Mouse (Mus musculus) embryonic facial prominence, embryonic 15.5 days (tissue): ENCODE measurements at regions not wholly inside any gene's neighbourhood (a gene's known extent, or its start where the extent isn't known, plus 50 kb on each side); places are given as distances from the start of the nearest gene placed in this dataset.

ENCODE experiments used
- ATAC-seq: fragments of 200-750 bp; cut with Nextera tagmentation; 2 replicates; pipeline ENCODE4 v1.8.0; 2017; ENCODE audit warnings: low read depth, moderate TSS enrichment; ENCODE audit not compliant: insufficient number of reproducible peaks, low FRiP score, low TSS enrichment
- H3K27ac ChIP-seq: fragments of 300-500 bp; sonication (generic); replicated peaks from 2 replicates; pipeline ENCODE4 v1.5.1; 2015; ENCODE audit warnings: mild to moderate bottlenecking, inconsistent platforms
- H3K27me3 ChIP-seq: fragments of 300-500 bp; sonication (generic); 2 replicates; pipeline ENCODE4 v1.6.1; 2015; ENCODE audit warnings: inconsistent platforms
- H3K36me3 ChIP-seq: fragments of 300-500 bp; sonication (generic); 2 replicates; pipeline ENCODE4 v1.6.1; 2015; ENCODE audit warnings: mild to moderate bottlenecking, inconsistent platforms
- H3K4me1 ChIP-seq: fragments of 300-500 bp; sonication (generic); 2 replicates; pipeline ENCODE4 v1.6.1; 2015; ENCODE audit warnings: inconsistent platforms
- H3K4me2 ChIP-seq: fragments of 300-500 bp; sonication (generic); replicated peaks from 2 replicates; pipeline ENCODE4 v1.6.1; 2015; ENCODE audit warnings: mild to moderate bottlenecking, inconsistent platforms
- H3K4me3 ChIP-seq: fragments of 300-500 bp; sonication (generic); replicated peaks from 2 replicates; pipeline ENCODE4 v1.5.1; 2015; ENCODE audit warnings: mild to moderate bottlenecking, inconsistent platforms
- H3K9ac ChIP-seq: fragments of 300-500 bp; sonication (generic); 2 replicates; pipeline ENCODE4 v1.6.1; 2015; ENCODE audit warnings: inconsistent platforms
- H3K9me3 ChIP-seq: fragments of 300-500 bp; sonication (generic); replicated peaks from 2 replicates; pipeline ENCODE4 v1.6.1; 2016; ENCODE audit warnings: inconsistent platforms
- WGBS: fragments of 180-500 bp; shearing (Covaris S2); methylation state at CpG from one replicate; pipeline ENCODE4 v1.1.7; 2015; 5-methylcytosine and 5-hydroxymethylcytosine counted together

DNA sequence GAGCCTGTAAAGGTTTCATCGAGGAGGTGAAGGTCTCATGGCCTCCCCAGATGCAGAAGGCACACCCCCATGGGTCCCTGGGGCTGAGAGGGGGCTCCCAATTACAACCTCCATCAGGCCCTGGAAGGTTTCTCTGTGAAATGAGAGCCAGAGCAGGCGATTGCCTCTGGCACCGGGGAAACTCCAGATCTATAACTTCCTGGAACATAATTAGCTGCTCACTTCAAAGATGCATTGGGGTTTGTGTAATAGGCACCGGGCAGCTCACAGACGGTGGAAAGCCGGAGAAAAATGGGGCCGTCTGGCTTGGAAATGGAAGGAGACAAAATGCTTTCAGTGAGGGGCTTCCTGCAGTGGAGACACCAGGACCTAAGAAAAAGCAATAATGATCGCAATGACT is 151.2 kb upstream of the Mvb12b start:
- no peak overlapping the region for H3K27ac ChIP-seq
- ATAC-seq, result no peak

DNA sequence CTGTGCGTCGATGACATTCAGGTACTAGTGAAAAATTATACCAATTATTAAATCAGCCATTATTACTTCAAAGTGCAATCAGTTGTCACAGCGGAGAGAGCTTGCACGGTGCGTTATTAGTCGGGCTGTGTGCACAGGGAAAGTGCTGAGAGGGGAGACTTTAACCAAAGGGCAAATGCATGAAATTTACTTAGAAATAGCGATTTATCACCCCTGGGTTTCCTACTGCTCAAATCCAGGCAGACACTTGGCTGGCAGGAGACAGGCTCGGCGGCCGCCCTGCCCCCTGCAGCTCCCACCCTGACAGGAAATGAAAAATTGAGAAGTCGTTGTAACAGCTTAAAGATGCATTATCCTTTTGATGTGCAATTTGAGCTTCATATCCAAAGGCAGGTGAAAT is 145.5 kb upstream of the Mvb12b start:
- Histone ChIP-seq H3K9me3 (no peaks in the 10 kb centered on the region), H3K27ac (no peak overlapping the region), H3K9ac (no peak overlapping the region), H3K4me3 (no peak overlapping the region), H3K4me2 (no peak overlapping the region), H3K4me1 (peaks cover 15% of the 10 kb centered on the region; the same call in 1 of the 2 replicates), H3K36me3 (no peaks in the 10 kb centered on the region), H3K27me3 (no peaks in the 10 kb centered on the region; the same call in 1 of the 2 replicates)
- 24% methylated on average over 11 of the region's 11 CpGs for WGBS
- no peak for ATAC-seq

More for the DNA sequence above, 151.2 kb upstream of the Mvb12b start:
- H3K36me3 ChIP-seq, result no peaks in the 10 kb centered on the region
- no peak overlapping the region for H3K4me3 ChIP-seq
- H3K9ac ChIP-seq, result no peak overlapping the region
- H3K9me3 ChIP-seq, result no peaks in the 10 kb centered on the region
- WGBS, result 18% methylated on average over 8 of the region's 8 CpGs
- H3K4me2 ChIP-seq, result no peak overlapping the region
- no peaks in the 10 kb centered on the region for H3K27me3 ChIP-seq
- no peaks in the 10 kb centered on the region for H3K4me1 ChIP-seq

DNA sequence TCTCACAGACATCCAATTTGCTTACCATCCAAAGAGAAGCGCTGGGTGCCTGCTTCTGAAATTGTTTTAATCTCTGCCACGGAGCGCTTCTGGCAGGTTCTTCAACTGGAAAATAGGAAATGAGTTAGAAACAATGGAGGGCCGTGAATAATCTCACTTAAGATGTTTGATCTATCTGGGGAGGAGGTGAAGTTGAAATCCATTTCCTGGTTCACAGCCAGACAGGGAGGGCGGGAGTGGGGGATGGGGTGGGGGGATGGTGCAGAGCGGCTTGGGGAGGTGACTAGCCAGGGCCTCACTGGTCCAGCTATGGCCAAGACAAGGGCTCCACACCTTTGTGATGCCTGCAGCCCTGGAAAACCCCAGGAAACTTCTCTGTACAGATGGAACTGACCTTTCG is 143.7 kb upstream of the Mvb12b start:
- H3K9me3 ChIP-seq, result no peaks in the 10 kb centered on the region
- no peak overlapping the region for H3K4me2 ChIP-seq
- H3K27me3 ChIP-seq, result no peaks in the 10 kb centered on the region; the same call in 1 of the 2 replicates
- H3K36me3 ChIP-seq, result no peaks in the 10 kb centered on the region
- H3K4me3 ChIP-seq, result no peak overlapping the region
- no peak for ATAC-seq
- WGBS, result 24% methylated on average over 7 of the region's 7 CpGs
- H3K9ac ChIP-seq, result no peak overlapping the region
- peaks cover 22% of the 10 kb centered on the region; the same call in 1 of the 2 replicates for H3K4me1 ChIP-seq
- no peak overlapping the region for H3K27ac ChIP-seq

DNA sequence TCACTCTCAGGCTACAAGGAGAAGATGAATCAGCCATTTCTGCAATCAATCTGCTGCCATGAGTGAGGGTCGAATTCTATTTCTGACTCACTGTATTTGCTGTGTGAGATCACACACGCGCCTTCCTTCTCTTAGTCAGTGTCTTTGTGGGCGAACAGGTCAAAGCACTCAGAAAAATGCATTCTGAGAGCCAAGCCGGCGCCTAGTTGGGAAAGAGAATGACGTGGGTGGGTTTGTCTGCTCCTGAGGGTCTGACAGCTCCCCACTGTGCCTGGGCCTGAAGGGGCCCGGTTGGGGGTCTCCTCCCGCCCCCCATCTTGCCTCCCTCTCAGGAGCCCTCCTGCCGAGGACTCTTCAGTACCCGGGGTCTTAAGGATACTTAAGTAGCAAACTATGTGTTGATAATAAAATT is 143.3 kb upstream of the Mvb12b start:
- Histone ChIP-seq H3K9me3 (no peaks in the 10 kb centered on the region), H3K9ac (no peak overlapping the region), H3K4me1 (peaks cover 22% of the 10 kb centered on the region; the same call in 1 of the 2 replicates), H3K27me3 (no peaks in the 10 kb centered on the region; the same call in 1 of the 2 replicates), H3K4me3 (no peak overlapping the region), H3K4me2 (no peak overlapping the region), H3K36me3 (no peaks in the 10 kb centered on the region), H3K27ac (no peak overlapping the region)
- ATAC-seq, result no peak
- WGBS, result 15% methylated on average over 11 of the region's 11 CpGs

DNA sequence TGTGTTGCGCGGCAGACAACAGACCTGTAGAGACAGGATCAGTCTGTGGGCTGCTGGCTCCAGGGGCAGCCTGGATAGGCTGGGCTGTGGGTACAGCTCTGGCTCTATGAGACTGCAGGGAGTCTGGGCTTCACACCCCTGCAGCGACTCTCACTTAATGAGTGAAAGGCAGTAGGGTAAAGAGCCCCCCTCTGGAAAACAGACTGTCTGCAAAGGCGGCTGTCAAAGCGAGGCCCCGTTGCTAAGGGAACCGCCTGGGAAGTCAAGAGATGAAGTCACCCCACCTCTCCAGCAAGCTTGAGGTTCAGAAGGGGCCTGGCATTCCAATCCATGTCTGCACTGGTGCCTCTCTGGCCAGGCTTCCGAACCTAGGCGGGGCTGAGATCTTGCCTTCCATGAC is 139.7 kb upstream of the Mvb12b start:
- no peak overlapping the region for H3K27ac ChIP-seq
- peaks cover 22% of the 10 kb centered on the region; the same call in 1 of the 2 replicates for H3K4me1 ChIP-seq
- ATAC-seq, result no peak
- H3K36me3 ChIP-seq, result no peaks in the 10 kb centered on the region
- H3K9ac ChIP-seq, result no peak overlapping the region
- no peaks in the 10 kb centered on the region for H3K27me3 ChIP-seq
- no peak overlapping the region for H3K4me2 ChIP-seq
- no peaks in the 10 kb centered on the region for H3K9me3 ChIP-seq
- WGBS, result 40% methylated on average over 9 of the region's 9 CpGs
- H3K4me3 ChIP-seq, result no peak overlapping the region

DNA sequence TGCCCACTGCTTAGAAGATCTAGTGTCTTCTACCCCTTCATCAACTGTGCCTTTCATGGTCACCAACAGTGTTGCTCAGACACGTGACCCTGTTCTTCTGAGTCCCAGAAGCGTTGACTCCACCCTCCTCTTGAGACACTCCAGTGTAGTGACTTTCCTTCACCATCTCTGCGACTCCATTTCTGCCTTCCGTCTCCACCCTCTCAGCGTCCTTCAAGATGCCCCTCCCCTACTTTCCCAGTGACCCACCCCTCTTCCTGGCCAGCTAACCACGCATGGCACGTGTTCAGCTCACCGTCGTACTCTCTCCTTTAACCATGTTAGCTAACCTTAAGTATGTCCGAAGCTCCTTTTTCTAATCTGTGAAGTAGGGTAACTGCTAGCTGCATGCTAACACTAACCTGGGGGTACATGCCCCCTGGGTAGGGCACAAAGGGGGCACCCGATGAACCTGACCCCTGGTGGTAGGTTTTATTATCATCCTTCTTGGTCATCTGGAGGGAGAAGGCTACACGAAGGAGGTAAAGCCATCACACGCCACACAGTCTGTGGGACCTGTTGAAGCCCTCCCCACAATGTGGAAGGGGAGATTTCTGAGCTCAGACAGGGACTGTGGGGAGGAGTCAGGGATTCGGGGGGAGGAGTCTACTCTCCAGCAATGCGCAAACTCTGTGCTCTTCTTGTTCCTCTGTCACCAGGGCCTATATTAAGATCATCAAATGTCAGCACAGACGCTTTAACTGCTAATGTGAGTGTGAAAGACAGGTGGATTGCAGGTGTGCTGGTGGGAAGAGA is 139.0 kb upstream of the Mvb12b start:
- no peaks in the 10 kb centered on the region for H3K27me3 ChIP-seq
- WGBS, result 71% methylated on average over 16 of the region's 16 CpGs
- H3K4me2 ChIP-seq, result no peak overlapping the region
- H3K9me3 ChIP-seq, result no peaks in the 10 kb centered on the region
- H3K9ac ChIP-seq, result no peak overlapping the region
- H3K36me3 ChIP-seq, result no peaks in the 10 kb centered on the region
- H3K4me1 ChIP-seq, result peaks cover 22% of the 10 kb centered on the region; the same call in 1 of the 2 replicates
- H3K4me3 ChIP-seq, result no peak overlapping the region
- H3K27ac ChIP-seq, result no peak overlapping the region
- ATAC-seq, result no peak

DNA sequence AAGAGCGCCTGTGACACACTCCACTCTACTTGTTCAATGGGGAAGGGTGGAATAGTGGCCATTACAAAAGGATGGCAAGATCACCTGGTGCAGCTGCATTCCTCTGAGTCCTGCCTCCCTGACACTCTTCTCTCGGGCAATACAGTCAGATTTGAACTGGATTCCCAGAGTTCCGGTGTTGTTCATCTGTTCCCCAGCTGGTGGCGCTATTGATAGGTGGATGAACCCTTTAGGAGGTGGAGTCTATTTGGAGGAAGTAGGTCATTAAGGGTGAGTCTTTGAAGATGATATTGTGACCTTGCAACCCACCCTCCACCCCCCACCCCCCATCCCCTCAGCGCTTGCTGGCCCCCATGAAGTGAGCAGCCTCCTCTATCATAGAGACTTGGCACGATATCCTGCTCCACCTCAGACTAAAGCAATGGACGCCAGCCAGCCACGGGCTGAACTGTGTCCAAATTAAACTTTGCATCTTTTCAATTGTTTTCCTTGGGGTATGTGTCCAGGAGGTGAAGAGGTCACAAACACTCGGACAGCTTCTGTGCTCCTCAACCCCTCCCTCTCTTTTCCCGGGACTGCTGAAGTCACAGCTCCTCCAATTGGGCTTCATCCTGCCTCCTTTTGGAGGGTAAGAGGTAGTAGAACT is 138.1 kb upstream of the Mvb12b start:
- WGBS, result 63% methylated on average over 10 of the region's 10 CpGs
- Histone ChIP-seq H3K27me3 (no peaks in the 10 kb centered on the region), H3K9ac (no peak overlapping the region), H3K4me3 (no peak overlapping the region), H3K27ac (no peak overlapping the region), H3K36me3 (no peaks in the 10 kb centered on the region), H3K4me2 (no peak overlapping the region), H3K9me3 (no peaks in the 10 kb centered on the region), H3K4me1 (peaks cover 13% of the 10 kb centered on the region; the same call in 1 of the 2 replicates)
- ATAC-seq, result no peak

DNA sequence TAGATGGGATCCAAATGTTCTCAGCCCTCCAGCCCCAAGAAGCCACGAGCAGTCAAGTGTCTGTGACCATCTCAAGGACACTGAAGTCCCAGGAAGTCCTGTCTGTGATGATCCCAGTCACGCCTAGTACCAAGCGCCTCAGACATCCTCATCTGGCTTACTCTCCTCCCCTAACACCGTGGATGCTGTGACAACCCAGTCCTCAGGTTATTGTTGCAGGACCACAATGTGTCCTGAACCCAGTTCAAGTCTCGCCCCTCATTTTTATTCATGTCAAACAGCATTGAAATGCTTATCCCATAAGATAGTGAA is 129.4 kb upstream of the Mvb12b start:
- H3K9ac ChIP-seq, result no peak overlapping the region
- no peak overlapping the region for H3K4me2 ChIP-seq
- H3K4me1 ChIP-seq, result peaks cover 12% of the 10 kb centered on the region
- no peak overlapping the region for H3K4me3 ChIP-seq
- H3K27me3 ChIP-seq, result no peaks in the 10 kb centered on the region
- no peak for ATAC-seq
- no peaks in the 10 kb centered on the region for H3K9me3 ChIP-seq
- no peaks in the 10 kb centered on the region for H3K36me3 ChIP-seq
- no peak overlapping the region for H3K27ac ChIP-seq
- 72% methylated on average over 5 of the region's 5 CpGs for WGBS

DNA sequence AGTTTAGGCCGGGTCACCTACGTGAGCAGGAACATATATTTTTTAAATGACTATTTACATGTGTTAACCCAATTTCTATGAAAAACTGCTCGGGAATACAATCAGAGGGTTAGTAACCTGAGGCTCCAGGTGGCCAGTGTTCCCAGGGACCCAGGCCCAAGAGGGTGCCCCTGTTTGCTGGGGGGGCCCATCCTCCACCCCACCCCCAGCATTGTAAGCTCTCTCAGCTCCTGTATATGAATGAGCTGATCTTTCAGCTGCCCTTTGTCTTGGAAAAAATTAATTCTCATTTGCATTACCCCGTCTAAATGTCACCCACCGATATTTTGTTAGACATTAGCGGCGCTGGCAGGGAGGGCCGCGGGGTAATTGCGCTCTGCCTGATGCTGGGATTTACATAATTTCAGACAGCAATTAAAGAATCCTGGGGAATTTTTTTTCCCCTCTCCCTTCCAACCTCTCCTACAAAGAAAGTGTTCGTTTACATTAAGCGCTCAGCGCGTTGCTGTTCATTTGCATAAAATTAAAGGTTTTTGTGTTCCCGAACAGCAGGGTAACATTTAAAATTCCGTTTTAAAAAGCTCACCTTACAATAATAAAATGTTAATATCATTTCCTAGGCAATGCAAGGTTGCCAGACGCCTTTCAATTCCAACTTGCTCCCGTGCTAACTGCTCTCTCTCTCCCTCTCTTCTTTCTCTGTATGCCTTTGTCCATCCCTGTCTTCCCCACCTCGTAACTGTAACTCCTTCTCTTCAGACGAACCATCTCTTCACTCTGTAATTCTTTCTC is 128.8 kb upstream of the Mvb12b start:
- Histone ChIP-seq H3K4me2 (no peak overlapping the region), H3K27ac (no peak overlapping the region), H3K9me3 (no peaks in the 10 kb centered on the region), H3K27me3 (no peaks in the 10 kb centered on the region), H3K36me3 (no peaks in the 10 kb centered on the region), H3K4me3 (no peak overlapping the region), H3K4me1 (peaks cover 12% of the 10 kb centered on the region), H3K9ac (no peak overlapping the region)
- no peak for ATAC-seq
- 40% methylated on average over 19 of the region's 20 CpGs for WGBS

DNA sequence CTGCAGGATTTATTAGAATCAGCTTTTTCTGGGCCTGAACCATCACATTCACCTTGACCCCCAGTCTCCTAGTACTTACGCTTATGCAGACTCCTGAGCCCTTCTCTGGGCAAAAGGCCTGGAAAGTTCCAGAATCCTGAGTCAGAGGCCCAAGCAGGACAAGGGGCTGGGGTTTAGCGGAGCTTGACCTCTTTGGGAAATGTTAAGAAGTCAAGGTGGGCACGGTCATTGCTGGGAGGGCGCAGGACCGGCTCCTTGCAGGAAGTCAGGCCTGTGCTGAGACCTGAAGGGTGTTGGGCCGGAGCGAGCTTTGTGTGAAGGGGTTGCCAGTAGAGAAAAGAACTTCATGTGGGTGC is 127.9 kb upstream of the Mvb12b start:
- no peak for ATAC-seq
- WGBS, result 84% methylated on average over 7 of the region's 7 CpGs

DNA sequence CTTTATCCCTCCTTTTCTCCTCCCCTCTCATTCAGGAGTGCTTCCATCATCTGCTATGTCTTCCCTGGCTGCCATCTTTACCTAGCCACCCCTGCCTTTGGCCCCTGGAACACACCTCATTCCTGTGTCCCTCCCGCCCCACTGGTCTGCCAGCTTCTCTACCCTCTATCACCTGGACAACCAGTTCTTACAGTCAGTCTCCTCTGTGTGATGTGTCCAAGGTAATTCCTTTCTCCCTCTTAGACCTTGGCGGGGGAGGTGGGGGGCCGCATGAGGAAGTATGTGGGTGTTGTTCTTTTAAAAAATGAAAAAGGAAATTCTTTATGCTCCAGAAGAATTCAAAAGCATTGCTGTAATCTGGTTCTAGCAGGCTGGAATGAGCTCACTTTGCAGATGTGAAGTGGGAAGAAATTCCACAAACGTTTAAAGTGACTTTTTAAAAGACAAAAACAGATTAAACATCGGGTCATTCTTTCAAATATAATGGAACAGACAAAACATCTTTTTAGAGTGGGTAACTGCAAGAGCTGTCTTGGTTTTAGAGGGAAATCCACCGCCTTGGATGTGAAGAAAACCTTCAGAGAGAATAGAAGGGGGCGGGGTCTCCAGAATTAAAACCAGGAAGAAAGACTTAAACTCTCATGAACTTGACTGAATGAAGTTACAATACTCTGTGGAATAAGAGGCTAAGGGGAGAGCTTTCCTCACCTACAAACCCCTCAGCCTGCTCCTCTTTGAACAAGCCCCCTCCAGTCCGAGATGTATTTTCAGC is 127.3 kb upstream of the Mvb12b start:
- H3K4me3 ChIP-seq, result no peak overlapping the region
- no peak overlapping the region for H3K4me2 ChIP-seq
- 47% methylated on average over 8 of the region's 8 CpGs for WGBS
- no peak overlapping the region for H3K27ac ChIP-seq
- no peak; the same call in 1 of the 2 replicates for ATAC-seq
- H3K9me3 ChIP-seq, result no peaks in the 10 kb centered on the region
- H3K4me1 ChIP-seq, result peaks cover 12% of the 10 kb centered on the region
- no peaks in the 10 kb centered on the region for H3K36me3 ChIP-seq
- H3K27me3 ChIP-seq, result no peaks in the 10 kb centered on the region
- H3K9ac ChIP-seq, result no peak overlapping the region

More for the DNA sequence above, 127.9 kb upstream of the Mvb12b start:
- Histone ChIP-seq H3K27ac (no peak overlapping the region), H3K9me3 (no peaks in the 10 kb centered on the region), H3K36me3 (no peaks in the 10 kb centered on the region), H3K4me3 (no peak overlapping the region), H3K4me1 (peaks cover 12% of the 10 kb centered on the region), H3K4me2 (no peak overlapping the region), H3K9ac (no peak overlapping the region), H3K27me3 (no peaks in the 10 kb centered on the region)
